Mouse (Mus musculus): ENCODE data around the gene Hadhb.
"Not testable (repeated sequence)": the region's sequence is repeated elsewhere in the genome, so short reads cannot be mapped to it uniquely, and the experiment has no call there.

Hadhb gene

DNA sequence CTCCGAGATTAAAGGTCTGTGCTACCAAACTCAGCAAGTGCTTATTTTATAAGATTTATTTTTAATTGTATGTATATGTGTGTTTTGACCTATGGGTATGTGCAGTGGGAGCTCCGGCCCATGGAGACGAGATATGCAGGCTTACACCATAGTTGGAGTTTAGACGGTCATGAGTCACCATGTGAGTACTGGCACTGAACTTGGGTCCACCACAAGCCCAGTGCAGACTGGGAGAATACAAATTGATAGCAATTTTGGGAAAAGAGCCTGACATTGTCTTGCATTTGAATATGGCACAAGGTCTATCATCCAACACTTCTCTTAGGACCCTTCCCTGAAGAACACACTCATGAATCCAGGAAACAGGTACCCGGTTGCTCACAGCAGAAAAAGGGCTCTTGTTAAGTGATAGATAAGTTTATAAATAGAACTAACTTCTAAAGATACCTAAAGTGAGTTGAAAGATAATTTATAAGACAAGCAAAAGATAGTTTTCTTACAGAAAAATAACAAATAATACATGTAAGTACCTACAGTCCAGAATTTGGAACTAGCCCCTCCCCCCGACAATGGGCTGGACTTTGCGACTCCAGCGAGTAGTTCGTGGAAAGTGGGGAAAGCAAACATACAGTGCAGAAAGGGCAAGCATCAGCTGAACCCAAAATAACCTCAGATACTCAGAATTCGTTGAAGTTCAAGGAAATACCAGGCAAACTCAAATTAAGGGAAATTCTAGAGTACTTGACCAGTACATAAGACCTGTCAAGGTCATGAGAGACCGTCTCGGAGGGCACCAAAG is 32.8 kb downstream of the Hadhb start:
- DNase-seq, result no peak

DNA sequence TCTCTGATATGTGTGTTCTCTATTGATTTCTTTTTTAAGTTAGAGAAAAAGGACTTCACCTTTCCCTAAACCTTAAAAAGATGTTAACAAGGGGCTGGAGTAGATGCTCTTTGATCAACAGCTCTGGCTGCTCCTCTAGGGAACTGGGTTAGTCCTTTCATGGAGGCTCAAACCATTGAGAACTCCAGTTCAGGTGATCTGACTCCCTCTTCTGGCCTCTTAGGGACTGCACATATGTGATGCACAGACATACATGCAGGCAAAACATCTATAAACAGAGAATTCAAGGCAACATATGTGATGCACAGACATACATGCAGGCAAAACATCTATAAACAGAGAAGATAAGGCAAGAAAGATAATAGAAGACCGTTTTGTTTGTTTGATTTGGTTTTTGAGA is 37.4 kb downstream of the Hadhb start:
- DNase-seq, result no peak

DNA sequence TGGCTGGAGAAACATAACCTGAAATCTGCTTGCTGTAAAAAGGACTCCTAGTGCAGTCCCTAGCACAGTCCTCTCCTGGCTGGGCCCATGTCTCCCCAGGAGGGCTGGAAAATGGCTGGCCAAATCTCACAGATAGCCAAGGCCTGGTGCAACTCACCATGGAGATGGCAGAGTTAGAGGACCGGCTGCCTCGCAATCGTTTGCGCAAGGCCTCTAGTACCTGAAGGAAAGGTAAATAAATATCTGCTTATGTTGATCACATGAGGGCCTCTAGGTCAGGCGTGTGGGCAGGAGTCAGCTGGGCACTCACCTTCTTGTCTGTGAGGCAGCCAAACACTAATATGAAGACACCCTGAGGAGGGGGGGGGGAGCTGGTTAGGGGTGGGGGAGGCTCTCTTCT is 40.3 kb downstream of the Hadhb start:
- DNase-seq, result no peak

DNA sequence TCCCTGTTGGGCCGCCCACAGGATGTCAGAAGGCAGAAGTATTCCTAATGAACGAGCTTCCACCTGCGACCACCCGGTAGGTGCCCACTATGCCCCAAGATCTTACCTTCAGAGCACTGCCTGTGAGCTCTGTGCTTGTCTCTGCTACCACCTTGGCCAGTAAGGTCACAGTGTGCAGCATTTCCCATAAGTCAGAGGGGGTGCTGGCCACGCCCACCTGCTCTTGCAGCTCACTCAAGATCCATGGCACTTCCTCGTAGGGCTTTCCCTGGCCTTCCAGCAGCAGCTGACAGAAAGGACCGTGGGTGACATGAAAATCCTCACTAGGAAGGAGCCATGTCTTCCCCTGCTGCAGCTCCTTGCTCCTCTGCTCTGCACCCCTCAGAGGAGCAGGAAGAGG is 43.2 kb downstream of the Hadhb start:
- DNase-seq, result no peak

DNA sequence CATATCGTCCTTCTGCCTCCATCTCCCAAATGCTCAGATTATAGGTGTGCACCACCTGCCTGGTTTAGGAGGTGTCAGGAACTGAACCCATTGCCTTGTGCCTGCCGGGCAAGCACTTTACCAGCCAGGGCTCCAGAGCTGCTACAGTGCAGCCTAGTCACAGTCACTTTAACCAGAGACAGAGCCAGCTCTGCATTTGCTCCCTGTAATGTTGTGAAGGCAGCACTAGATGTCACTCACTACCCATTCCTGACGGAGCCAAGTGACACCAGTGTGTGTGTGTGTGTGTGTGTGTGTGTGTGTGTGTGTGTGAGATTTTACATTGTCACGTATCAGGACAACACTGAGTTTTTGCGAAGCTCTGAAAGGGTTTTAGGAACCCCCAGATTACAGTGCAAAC is 46.5 kb downstream of the Hadhb start:
- DNase-seq, result peak; percentile 18

DNA sequence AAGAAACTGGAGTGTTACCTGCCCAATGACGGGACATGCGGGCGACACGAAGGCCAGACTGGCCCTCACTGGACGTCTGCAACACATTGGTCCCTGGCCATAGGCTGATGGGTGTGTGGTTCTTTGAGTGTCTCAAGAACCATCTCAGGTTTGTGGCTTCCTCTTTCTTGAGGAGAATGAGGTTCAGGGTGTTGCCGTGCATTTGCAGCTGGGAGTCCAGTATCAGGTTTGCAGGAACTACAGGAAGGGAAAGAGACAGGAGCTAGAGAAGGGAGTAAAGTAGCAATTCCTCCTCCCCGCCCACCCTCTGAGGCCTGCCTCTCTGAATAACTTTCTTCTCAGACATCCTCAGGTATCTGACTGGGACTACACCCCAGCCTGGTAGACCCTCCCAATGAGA is 47.2 kb downstream of the Hadhb start:
- DNase-seq, result no peak

DNA sequence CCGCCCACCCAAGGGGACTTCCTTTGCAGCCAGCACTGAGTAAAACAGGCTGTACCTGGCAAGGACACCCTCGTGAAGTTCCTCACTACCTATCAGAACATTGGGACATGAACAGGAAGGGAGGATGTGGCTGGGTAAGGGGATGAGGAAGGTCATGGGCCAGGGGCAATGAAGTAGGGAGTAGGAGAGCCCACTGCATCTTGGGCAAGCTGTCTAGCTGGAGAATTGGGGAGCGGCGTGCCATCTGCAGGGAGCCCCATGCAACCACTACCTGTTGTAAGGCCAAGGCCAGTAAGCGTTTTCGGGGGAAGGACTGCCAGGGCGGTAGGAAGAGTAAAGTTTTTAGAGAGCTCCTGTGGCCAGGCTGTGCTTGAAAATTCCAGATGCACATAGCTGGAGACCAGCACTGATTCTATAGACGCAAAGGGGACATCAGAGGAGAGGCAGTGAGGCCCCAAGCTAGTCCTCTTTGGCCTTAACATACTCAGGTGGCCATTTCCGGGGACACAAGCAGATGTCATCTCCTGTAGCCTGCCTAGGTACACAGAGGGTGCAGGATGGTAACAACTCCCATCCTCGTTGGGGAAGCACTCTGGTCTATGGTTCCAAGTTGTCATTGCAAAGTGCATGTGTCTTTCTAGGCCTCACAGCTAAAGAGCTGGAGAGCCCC is 48.3 kb downstream of the Hadhb start:
- no peak for DNase-seq

DNA sequence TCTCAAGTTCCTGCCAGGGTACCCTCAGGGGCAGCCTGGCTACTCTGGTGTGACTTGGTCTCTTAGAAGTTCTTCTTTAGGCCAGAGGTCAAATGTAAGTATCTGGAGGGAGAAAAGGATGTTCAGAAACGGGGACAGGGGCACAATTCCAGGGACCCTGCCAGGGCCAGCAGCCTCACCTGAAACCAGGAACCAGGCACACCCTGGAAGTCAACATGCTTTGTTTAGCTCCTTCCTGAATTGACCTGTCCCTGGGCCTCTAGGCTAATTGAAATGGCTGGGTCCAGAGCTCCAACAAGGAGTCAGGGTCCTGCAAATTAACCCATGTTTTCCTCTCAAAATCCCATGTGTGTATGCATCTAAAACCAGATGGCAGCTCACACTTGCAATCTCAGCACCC is 49.4 kb downstream of the Hadhb start:
- DNase-seq, result no peak

DNA sequence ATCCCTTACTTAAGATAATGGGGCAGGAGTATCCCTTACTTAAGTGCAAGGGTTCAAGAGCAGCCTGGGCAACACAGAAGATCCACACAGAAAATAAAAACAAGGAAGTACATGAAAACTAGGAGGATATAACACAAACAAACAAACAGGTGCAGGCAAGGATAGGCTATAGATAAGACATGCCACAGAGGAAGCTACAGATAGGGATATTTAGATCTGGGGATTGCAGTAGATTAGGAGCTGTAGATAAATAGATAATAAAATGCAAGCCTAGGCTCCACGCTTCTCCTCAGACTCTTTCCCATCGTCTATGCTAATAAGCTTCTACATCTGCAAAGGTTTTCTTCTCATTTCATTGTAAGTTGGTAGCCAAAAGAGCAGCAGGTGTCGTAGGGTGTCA is 50.0 kb downstream of the Hadhb start:
- DNase-seq, result no peak

DNA sequence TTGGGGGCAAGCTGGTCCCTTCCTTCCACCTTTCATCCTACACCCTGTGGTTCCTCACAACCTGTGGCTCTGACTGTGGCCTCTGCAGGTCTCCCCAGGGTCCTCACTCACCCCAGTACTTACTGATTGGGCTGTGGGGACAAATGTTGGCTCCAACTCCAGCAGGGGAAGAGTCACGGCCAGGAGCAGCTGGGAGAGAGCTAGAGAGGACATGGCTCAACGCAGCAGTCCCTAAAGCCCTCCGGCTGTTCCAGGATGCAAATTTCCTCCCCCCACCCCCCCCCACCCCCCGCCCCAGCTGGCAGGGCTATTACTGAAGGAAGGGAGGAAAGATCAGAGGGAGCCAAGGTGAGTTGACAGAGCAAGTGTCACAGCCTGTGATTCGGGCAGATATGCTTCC is 50.4 kb downstream of the Hadhb start, which contains the start of gene Adgrf3:
Gene Adgrf3 (minus strand): TSS at position 230 of the 400 bp plus-strand sequence.
- DNase-seq, result no peak

DNA sequence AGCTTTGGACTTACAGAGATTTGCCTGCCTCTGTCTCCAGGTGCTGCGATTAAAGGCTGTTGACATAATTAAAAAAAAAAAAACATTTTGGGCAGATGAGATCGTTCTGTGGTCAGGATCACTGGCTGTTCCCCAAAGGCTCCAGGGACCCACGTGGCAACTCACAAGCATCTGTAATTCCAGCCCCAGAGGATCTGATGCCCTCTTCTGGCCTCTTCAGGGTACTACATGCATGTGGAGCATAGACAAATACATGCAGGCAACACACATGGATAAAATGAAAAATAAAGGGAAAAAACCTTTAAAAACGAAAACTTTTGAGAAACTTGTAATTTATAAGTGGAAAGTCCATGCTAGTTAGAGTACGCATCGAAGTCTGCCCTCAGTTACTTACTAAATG is 52.2 kb downstream of the Hadhb start:
- peak; percentile 27 for DNase-seq

DNA sequence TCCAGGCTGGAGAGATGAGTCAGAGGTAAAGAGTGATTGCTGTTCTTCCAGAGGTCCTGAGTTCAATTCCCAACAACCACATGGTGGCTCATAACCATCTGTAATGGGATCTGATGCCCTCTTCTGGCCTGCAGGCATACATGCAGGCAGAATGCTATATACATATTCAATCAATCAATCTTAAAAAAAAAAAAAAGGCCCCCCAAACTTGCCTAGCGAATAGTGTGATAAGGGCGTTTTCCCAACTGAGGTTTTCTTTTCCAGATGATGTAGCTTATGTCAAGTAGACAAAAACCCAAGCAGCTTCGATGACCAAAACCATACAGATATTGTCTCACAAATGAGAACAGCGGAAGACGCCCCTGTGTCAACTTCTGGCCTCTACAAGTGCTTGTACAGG is 55.7 kb downstream of the Hadhb start:
- DNase-seq, result not testable (repeated sequence)

DNA sequence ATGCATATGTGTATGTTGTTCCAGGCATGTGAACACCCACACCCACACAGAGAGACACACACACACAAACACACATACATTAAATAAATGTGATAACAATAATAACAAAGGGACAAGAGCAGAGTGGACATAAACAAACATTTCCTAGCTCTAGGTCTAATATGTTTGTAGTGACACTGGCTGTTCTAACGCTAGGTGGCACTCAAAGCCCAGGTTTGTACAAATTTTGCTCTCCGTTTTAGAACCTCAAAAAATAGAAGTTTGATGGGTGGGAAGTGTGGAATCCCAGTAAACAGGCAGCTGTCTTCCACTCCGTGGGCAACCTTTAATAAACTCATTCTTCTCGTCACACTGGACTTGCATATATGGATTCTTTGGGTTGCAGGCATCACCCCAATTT is 59.8 kb downstream of the Hadhb start:
- peak; percentile 57 for DNase-seq

DNA sequence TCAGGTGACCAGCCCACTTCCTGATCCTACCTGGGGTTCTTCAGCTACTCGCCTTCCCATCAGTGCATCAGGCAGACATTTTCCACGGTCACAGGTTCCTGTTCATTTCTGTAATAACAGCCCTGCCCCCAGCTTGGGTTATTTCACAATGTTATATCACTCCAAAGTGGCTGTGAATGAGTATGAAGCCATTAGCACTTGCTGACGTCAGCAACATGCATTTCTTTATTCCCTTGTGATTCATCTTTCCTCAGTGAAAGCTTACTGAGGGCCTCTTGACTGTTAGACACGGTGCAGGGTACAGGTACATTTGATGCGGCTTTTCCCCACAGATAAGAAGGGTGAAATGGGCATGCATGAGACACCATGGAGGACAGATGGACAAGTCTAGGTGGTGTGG is 60.9 kb downstream of the Hadhb start:
- no peak for DNase-seq

DNA sequence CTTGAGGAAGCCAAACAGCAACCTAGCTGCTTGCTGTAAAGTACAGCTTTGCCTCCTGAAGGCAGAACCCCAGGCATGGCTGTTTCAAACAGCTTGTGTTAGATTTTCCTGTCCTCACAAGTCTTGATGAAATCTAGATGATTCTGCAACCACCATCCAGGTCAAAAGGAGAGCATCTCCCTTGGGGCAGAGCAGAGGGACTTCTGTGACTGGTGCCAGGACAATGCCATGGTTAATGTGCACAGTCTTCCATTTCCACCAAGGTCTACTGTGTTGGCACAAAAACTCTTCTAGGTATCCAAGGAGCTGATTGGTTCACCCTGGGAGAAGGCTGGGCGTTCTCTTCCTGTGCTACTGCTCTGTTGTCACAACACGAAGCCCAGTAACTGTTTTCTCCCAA is 64.7 kb downstream of the Hadhb start:
- no peak for DNase-seq

DNA sequence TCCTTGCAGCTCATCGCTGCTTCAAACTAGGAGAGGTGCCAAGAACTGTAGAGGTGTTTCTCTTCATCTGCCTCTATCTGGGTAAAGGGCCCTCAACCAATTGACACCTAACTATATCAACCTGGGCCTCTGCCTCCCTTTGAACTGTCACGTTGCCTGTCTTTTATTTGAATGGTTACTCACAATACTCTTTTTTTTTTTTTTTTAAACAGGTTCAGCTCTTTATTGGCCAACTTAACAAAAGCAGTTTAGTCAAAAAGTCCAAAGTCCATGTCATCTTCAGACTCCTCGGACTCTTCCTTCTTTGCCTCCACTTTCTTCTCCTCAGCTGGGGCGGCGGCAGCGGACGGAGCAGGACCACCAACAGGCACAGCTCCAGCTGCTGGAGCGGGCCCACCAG is 65.6 kb downstream of the Hadhb start:
- DNase-seq, result no peak

DNA sequence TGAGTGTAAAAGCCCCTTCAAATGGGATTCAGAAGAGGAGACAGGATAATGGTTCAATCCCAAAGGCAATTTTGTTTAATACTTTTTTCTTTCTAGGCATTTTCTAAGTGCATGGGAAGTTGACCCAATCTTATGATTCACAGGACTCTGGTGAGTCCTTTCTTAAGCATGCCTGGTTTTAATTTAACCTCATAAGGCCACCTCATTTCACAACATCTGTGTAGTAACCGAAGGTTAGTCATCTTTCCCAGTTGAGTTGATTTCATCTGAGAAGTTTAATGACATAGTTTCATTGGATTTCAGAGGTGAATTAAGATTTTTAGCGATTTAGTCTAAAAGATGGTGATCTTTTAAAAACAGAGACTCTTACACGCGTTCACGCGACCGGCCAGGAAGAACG is 67.6 kb downstream of the Hadhb start:
- DNase-seq, result no peak

DNA sequence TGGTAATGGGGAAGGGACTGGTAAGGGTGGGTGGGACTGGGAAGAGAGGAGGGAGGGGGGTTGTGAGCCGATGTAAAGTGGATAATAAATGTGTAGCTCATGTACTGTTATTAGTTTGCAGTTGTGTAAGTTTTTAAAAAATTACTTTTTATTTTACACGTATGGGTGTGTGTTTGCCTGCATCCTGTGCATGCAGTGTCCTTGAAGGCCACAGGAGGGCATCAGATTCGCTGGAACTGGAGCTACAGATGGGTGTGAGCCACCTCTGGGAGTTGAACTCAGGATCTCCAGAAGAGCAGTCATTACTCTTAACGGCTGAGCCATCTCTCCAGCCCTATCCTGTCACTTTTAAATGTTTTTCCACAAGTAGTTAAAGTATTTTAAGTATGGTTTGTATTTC is 75.9 kb downstream of the Hadhb start:
- DNase-seq, result peak; percentile 31

DNA sequence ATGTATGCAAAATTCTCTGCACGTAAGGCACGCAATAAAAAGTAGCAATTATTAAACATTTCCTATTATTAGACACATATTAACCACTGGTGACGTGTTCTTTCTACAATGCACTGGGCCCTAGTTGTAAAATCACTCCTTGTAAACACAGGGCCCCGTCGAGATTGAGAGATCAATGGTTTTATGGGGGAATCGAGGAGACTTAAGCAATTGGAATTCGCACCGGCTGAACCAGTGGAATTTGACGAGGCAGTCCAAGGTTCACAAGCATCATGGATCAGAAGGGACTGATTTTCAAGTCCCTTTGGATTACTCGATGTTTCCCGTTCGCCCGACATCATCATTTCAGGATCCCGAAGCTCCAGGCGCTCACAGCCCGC is 76.8 kb downstream of the Hadhb start:
- DNase-seq, result no peak

DNA sequence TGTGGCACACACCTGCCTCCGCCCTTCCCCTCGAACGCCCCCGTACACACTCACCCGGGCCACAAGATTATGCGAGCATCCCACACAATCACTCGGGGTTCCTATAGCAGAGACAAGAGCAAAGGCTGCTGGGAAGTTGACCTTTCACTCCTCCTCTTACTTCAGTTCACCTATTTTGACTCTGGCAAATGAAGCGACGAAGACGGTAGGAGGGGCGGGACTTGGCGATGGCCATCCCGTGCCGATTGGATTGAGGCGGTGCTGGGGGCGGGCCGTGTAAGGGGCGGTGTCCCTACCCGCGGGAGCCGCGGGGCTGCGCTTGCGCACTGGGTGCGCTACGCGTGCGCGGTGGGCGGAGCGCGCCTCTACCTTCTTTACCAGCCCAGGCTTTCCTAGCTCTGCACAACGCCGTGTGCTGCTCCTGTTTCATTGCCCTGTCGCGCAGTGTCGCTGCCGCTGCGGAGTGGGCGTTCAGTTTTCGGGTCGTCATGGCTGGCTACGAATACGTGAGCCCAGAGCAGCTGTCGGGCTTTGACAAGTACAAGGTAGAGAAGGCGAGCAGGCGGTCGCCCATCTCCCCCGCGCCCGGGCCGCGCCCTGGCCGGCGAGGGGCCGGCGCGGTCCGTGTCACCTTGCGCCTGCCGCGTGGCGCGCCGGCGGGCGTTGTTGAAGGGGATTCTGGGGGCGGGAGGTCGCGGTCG is 77.4 kb downstream of the Hadhb start, which contains the start of gene Selenoi:
Gene Selenoi (plus strand): TSS at position 311 of the 701 bp plus-strand sequence.
- DNase-seq, result peak; percentile 99

DNA sequence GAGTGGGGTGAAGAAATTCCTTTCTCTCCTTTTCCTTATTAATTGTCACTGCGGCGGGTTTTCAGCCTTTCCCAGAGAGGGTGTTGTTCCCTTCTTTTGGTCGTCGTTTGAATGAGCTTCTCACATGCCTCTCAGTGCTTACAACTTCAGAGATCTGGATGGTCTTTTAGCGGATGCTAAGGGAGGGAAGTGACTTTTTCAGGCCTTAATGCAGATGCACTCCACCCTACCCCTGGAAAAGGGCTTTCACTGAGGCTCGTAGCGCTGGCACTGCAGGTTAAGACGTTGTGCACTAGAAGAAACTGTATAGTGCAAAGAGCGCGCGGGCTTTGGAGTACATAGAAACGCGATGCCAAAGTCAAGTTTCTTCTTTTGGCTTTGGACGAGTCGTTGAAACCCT is 78.0 kb downstream of the Hadhb start:
- DNase-seq, result peak; percentile 17

DNA sequence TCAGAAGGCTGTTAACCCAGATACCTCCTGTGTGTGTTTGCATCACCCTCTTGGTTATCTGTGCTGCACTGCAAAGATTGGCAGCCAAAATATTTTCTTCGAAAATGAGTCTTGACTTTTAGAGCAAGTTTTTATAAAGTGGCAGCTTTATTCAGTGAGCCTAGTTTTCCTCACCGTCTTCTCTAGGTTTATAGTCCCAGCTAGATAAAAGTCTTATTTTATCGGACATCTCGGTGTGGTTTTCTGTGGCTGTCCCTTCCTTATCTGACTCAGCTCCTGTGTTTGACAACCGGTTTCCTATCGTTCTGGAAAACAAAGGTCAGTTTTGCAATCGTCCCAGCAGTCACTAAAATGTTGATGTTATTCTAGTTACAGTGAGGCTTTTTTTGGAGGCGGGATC is 78.9 kb downstream of the Hadhb start:
- DNase-seq, result no peak

Data from kidney, adult 18-20 months (tissue).